Mouse (Mus musculus) lung, adult 2 months (tissue): ENCODE data around the gene Nme7.

Experiments used
- CTCF ChIP-seq: fragments of 200-500 bp; IDR thresholded peaks from 2 replicates; pipeline ENCODE4 v1.5.1; 2011; ENCODE audit warnings: mild to moderate bottlenecking, low read length, control low read depth; ENCODE audit not compliant: insufficient read depth
- POLR2A ChIP-seq: fragments of 200-500 bp; IDR thresholded peaks from 2 replicates; pipeline ENCODE4 v1.6.1; 2011; ENCODE audit warnings: low read depth, mild to moderate bottlenecking, control low read depth, low read length, borderline replicate concordance; ENCODE audit errors: extremely low read depth

- TF ChIP-seq CTCF = no peak
- TF ChIP-seq POLR2A = no peak
Measured at GRCm38 (mm10) chr1:164420623-164421354, 116.9 kb downstream of the Nme7 start.
